Mouse (Mus musculus) cortical plate, adult 2 months (tissue): ENCODE measurements around the gene Ehmt2.

ENCODE experiments used
- CTCF ChIP-seq: fragments of 200-500 bp; IDR thresholded peaks from 2 replicates; pipeline ENCODE4 v1.5.1; 2011; ENCODE audit warnings: mild to moderate bottlenecking, control low read depth, low read length; ENCODE audit not compliant: insufficient read depth; ENCODE audit errors: extremely low read depth
- POLR2A ChIP-seq: fragments of 200-500 bp; IDR thresholded peaks from 2 replicates; pipeline ENCODE4 v1.6.1; 2011; ENCODE audit warnings: mild to moderate bottlenecking, low read length, control low read depth; ENCODE audit not compliant: insufficient read depth; ENCODE audit errors: extremely low read depth

GRCm38 (mm10) chr17:34941344-34942041 is 43.2 kb downstream of the Ehmt2 start:
- TF ChIP-seq CTCF, result no peak
- TF ChIP-seq POLR2A, result no peak
